Mouse (Mus musculus) embryonic facial prominence, embryonic 14.5 days (tissue): ENCODE measurements around the gene Dhh. TPM values are rescaled to one million over a fixed set of nuclear protein-coding genes. Genes with fewer than 3 reads are reported as not detected.
A peak's percentile ranks its signal among the peaks of the same experiment; 100 is the strongest.

Experiments used
- ATAC-seq: fragments of 200-750 bp; cut with Nextera tagmentation; 2 replicates; pipeline ENCODE4 v1.8.0; 2017; ENCODE audit warnings: low read depth, moderate number of reproducible peaks, moderate TSS enrichment
- DNase-seq: peaks from one replicate; pipeline ENCODE4 v3.0.0-alpha.2; 2015; ENCODE audit warnings: low spot score
- H3K27ac ChIP-seq: fragments of 300-500 bp; sonication (generic); replicated peaks from 2 replicates; pipeline ENCODE4 v1.5.1; 2014; ENCODE audit warnings: low read depth, mild to moderate bottlenecking, low read length, moderate library complexity
- H3K27me3 ChIP-seq: fragments of 300-500 bp; sonication (generic); replicated peaks from 2 replicates; pipeline ENCODE4 v1.6.1; 2014; ENCODE audit warnings: low read length; ENCODE audit not compliant: control insufficient read depth, insufficient read depth
- H3K36me3 ChIP-seq: fragments of 300-500 bp; sonication (generic); 2 replicates; pipeline ENCODE4 v1.6.1; 2014; ENCODE audit warnings: low read length, mixed read lengths; ENCODE audit not compliant: control insufficient read depth, insufficient read depth
- H3K4me1 ChIP-seq: fragments of 300-500 bp; sonication (generic); 2 replicates; pipeline ENCODE4 v1.6.1; 2014; ENCODE audit warnings: antibody characterized with exemption, low read length; ENCODE audit not compliant: control insufficient read depth, insufficient read depth
- H3K4me2 ChIP-seq: fragments of 300-500 bp; sonication (generic); 2 replicates; pipeline ENCODE4 v1.6.1; 2014; ENCODE audit warnings: low read depth, mild to moderate bottlenecking, low read length, moderate library complexity, mixed read lengths
- H3K4me3 ChIP-seq: fragments of 300-500 bp; sonication (generic); 2 replicates; pipeline ENCODE4 v1.5.1; 2014; ENCODE audit warnings: low read depth, mild to moderate bottlenecking, low read length
- H3K9ac ChIP-seq: fragments of 300-500 bp; sonication (generic); 2 replicates; pipeline ENCODE4 v1.6.1; 2014; ENCODE audit warnings: low read depth, mild to moderate bottlenecking, low read length, moderate library complexity, mixed read lengths
- H3K9me3 ChIP-seq: fragments of 300-500 bp; sonication (generic); 2 replicates; pipeline ENCODE4 v1.6.1; 2016; ENCODE audit warnings: low read length; ENCODE audit not compliant: control insufficient read depth
- WGBS: fragments of 180-500 bp; shearing (Covaris S2); extraction: QIAGEN DNeasy Blood & Tissue Kit; methylation state at CpG from one replicate; pipeline ENCODE4 v1.1.7; 2014; 5-methylcytosine and 5-hydroxymethylcytosine counted together
- polyA plus RNA-seq: library from polyadenylated mRNA; unstranded; fragments of >200 nt; fragmentation: Nextera tagmentation; extraction: Ambion mirVana; gene quantifications from 2 replicates; pipeline ENCODE4 v1.2.1, GENCODE M21; 2014

Dhh gene
- polyA plus RNA-seq, 1 experiment from 2014 or later = 3.1 TPM

DNA sequence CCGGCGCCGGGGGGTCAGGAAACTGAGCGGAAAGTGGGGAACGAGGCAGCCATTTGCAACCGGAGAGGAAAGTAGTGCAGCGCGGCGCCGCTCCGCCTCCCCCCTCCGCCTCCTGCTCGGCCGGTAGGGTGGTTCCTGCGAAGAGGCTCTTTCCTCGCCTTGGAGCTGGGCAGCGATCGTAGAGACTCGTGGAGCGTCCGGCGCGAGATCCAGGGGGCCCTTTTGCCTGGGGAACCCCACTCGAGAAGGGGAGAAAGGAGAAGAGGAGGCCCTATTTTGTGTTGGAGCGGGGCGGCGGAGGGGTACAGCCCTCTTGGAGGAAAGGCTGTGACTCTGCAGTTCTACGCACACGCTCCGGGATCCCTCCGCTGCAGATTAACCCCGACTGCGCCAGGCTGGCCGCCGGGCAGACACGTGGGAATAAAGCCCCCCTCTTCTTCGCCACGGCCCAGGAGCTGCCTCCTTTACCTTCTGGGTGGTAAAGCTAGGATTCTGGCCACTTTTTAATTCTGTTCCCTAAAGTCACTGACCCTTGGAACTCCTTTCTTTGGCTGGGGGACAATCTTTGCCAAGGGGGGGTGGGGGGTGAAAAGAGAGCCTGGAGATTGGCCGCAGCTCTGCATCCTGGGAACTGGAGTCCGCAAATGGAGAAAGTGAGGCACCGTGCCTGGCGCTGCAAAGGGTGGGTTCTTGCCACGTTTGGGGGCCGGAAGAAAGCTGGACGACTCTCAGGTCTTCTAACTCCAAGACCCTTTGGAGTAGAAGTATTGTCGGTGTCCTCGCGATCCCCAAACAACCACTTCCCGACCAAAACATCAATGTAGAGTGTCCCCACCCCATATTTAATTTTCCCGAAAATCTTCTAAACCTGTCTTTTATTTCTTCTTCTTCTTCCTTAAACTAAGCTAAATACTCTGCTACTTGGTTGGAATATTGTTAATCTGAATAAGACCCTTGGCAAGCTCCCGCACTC, 26.1 kb downstream of the Dhh start:
- H3K9ac ChIP-seq = peak overlapping the region; percentile 96
- WGBS = under 1% methylated on average over 49 of the region's 51 CpGs
- H3K36me3 ChIP-seq = no peaks in the 10 kb centered on the region
- H3K4me3 ChIP-seq = peak overlapping the region; percentile 96
- ATAC-seq (peak; percentile 87), DNase-seq (peak; percentile 99)
- peaks cover 21% of the 10 kb centered on the region for H3K4me1 ChIP-seq
- no peaks in the 10 kb centered on the region for H3K9me3 ChIP-seq
- H3K27me3 ChIP-seq = no peaks in the 10 kb centered on the region
- H3K4me2 ChIP-seq = peak overlapping the region; percentile 98
- peak overlapping the region; percentile 99 for H3K27ac ChIP-seq

DNA sequence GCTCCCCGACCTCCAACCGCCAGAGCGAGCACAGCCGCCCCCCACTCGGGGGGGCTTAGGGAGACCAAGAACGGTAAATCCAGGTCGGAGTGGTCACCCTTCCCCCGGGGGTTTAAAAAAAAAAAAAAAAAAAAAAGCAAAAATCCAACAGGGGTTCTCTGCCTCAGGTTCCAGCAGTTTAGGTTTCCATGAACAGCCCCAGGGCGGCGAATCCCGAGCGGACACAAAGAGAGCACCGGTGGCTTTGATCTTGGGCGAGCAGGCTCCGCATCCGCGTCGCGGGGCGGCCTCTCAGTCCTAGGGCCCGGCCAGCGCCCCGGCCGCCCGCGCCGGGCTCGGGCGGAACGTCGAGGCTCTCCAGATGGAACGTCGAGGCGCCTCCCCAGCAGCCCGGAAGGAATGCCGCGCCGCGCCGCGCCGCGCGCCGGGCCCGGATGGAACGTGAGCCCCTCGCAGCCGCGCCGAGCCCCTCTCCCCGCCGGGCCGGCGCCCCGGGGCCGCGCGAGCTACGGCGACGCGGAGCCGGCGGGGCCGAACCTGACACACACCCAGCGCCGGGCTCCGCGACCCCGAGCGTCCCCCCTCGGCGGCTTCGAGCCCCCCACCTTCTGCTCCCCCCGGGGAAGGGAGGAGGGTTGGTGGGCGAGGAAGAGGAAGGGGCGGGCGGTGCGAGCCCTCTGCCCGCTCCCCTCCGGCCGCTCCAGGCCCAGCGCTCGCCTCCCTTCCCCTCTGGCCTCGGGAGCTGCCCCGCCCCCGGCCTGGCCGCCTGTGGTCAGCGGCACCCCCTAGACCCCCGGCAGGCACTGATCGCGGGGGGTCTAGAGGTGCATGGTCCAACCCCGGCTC, 27.0 kb downstream of the Dhh start, which contains the start of gene Kmt2d:
Gene Kmt2d (minus strand): TSS at position 135 of the 846 bp plus-strand sequence.
- Histone ChIP-seq H3K4me1 (peaks cover 21% of the 10 kb centered on the region), H3K4me3 (peak within 1 kb of the TSS; percentile 96), H3K36me3 (peaks cover 4% of the 10 kb centered on the region), H3K9me3 (no peaks in the 10 kb centered on the region), H3K9ac (peak within 1 kb of the TSS; percentile 96), H3K4me2 (peak within 1 kb of the TSS; percentile 98), H3K27me3 (no peaks in the 10 kb centered on the region), H3K27ac (peak within 1 kb of the TSS; percentile 99)
- 0% methylated on average over 13 of the region's 94 CpGs for WGBS
- peak; percentile 71 for DNase-seq
- peak; percentile 53 for ATAC-seq

DNA sequence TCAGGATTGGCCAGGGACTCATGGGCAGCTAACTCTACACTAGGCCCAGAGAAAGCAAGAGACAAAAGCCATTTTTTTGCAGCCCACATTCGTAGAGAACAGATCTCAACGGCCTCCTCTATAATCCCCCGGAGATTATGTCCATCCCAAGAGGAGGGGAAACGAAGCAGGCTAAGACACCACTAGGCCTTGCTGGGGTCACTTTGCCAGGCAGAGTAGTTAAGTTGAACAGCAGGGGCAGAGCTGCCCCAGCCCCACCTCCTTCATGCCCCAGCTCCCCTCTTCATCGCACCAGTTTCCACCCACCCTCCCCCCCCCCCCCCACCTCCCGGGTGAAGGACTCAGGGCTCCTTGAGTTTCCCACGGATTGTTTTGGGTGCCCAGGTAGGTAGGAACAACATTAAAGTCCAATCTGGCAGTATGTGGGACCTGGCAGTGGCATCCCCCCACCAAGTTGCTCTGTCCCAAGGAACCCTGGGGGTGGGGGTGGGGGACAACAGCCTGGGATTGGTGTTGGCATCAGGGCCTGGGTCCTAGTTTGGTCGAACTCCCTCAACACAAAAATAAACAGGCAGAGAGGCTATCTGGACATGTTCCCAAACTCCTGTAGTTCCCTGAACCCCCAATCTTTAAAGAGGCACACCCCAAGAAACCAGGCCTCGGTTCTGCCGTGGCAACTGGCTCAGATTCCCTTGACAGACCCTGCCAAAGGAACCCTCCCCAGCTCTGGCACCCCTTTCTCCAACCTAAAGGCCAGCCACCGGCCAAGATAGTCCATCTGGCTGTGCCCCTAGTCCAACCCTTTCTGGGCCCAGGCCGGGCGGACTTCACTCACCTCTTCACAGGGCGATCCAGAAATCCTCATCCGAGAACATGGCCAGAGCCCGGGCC, 27.9 kb downstream of the Dhh start:
- Histone ChIP-seq H3K4me2 (peak overlapping the region; percentile 98), H3K9me3 (no peaks in the 10 kb centered on the region), H3K27me3 (no peaks in the 10 kb centered on the region), H3K27ac (peak overlapping the region; percentile 99), H3K36me3 (peaks cover 13% of the 10 kb centered on the region), H3K4me1 (peaks cover 21% of the 10 kb centered on the region), H3K4me3 (peak overlapping the region; percentile 96), H3K9ac (peak overlapping the region; percentile 96)
- ATAC-seq (no peak), DNase-seq (no peak)
- under 1% methylated on average over 13 of the region's 16 CpGs for WGBS

DNA sequence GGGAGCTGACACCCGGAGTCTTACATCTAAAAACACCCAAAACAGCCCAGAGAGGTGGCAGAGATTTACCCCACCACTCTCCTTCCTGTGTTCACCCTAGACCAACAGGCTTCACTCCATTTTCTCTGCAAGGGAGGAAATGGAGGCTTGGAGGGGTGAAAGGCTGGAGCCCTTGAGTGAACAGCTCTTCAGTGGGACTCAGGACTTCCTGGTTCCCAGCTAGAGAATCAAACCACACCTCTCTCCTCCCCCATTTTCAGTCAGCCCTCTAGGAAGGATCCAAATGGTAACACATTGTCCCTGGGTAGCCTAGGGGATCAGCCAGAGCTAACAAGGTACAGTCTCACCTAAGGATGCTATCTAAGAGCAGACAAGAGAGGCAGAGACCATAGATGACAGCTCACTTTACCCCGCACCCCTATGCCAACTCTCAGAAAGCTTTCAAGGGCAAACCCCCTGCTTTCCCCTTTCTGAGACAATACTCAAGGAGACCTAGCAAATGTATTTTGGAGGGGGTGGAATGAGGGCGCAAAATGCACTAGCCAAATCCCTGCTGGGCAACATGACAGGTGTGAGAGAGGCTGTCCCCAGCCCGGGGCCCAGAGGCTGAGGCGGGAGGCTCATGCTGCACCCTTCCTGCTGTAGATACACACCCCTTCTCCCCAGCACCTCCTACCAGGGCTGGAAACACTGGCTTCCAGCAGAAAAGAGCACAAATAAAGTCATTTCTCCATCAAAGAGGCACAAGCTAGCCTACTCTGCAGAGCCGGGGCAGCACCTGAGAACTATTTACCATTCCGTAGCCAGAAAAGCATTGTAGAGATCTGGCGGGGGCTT, 28.8 kb downstream of the Dhh start:
- H3K27ac ChIP-seq = no peak overlapping the region
- peak overlapping the region; percentile 96 for H3K4me3 ChIP-seq
- H3K9me3 ChIP-seq = no peaks in the 10 kb centered on the region
- H3K9ac ChIP-seq = peak overlapping the region; percentile 96
- peaks cover 21% of the 10 kb centered on the region for H3K4me1 ChIP-seq
- ATAC-seq = no peak
- 9% methylated on average over 8 of the region's 8 CpGs for WGBS
- H3K36me3 ChIP-seq = peaks cover 22% of the 10 kb centered on the region
- DNase-seq = no peak
- no peaks in the 10 kb centered on the region for H3K27me3 ChIP-seq
- H3K4me2 ChIP-seq = peak overlapping the region; percentile 98

DNA sequence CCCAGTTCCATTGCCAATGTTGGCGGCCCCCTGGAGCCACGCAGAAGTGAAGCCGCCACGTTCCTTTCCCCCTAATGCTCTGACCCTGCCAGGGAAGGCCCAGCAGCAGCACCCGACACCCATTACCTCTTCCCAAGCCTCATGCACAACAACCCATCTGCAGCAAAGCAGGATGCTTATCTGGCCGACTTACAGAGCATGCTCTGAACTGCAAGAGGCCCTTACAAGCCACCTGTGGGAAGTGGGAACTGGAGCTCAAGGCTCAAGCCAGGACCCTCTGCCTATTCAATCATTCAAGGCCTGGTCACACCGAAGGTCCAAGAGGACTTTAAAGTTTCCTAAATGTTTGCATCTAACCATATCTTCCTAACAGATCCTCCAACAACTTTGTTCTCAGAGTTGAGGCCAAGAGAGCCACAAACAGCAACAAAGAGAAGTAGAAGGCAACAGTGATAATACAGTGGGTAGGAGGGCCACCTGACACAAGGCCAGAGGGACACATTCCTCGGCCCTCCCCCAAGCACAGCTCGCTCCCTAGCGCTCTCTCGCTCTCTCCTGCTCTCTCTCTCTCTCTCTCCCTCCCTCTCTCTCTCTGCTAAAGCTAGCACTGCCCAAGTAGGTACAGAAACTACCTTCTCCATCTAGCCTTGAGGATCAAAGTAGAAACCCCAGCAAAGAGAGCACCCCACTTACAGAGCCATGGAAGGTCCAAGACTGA, 29.8 kb downstream of the Dhh start:
- Histone ChIP-seq H3K27ac (peak overlapping the region; percentile 24; the same call in 1 of the 2 replicates), H3K4me3 (peak overlapping the region; percentile 96)
- WGBS = 34% methylated on average over 11 of the region's 11 CpGs

DNA sequence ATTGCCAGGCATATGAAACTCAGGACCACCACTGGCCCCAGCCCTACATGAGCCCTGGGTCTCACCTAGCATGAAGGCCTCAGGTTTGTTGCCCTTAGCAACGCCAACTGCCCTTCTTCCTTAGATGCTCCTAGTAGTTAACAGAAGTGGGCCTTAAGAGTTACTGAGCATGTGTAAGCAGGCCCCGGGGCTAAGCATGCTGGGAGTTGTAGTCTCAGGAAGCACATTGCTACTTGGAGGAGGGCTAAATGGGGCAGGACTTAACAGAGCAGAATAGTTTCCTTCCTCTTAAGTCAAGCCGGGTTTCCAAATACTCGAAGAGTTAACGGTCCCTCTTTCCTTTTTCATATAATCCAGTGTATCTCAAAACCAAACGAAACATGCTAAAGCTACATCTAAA, 31.0 kb downstream of the Dhh start:
- Histone ChIP-seq H3K4me1 (peaks cover 21% of the 10 kb centered on the region), H3K4me2 (peak overlapping the region; percentile 98), H3K9ac (0 out of 2 replicates have a peak overlapping the region, but pooled peaks have one; percentile 9), H3K4me3 (peak overlapping the region; percentile 96; the same call in 1 of the 2 replicates), H3K27ac (no peak overlapping the region), H3K27me3 (no peaks in the 10 kb centered on the region), H3K9me3 (no peaks in the 10 kb centered on the region), H3K36me3 (peaks cover 44% of the 10 kb centered on the region)
- WGBS = 53% methylated on average over 6 of the region's 6 CpGs
- DNase-seq (peak; percentile 78), ATAC-seq (no peak)

More for the DNA sequence above, 29.8 kb downstream of the Dhh start:
- H3K4me1 ChIP-seq = peaks cover 21% of the 10 kb centered on the region
- H3K27me3 ChIP-seq = no peaks in the 10 kb centered on the region
- DNase-seq (no peak), ATAC-seq (no peak)
- H3K9me3 ChIP-seq = no peaks in the 10 kb centered on the region
- H3K36me3 ChIP-seq = peaks cover 32% of the 10 kb centered on the region
- peak overlapping the region; percentile 98 for H3K4me2 ChIP-seq
- H3K9ac ChIP-seq = peak overlapping the region; percentile 96

DNA sequence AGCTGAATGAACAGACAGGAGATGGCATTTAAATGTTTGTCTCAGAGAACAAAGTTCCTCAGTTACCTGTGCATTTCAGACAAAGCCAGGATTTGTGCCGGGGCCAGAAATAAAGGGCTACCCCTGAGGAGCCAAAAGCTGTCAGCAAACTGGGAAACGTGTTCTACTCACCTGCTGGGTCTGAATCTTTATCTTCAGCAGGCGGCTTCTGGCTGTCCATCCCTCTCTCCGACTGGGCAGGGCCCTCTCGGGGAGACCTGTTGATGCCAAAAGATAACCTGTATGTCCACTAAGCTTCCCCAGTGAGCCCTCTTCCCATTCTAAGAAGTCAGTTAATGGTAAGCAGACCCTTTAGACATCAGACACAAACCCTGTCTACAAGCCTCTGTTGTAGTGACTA, 31.8 kb downstream of the Dhh start:
- Histone ChIP-seq H3K9me3 (no peaks in the 10 kb centered on the region), H3K36me3 (peaks cover 52% of the 10 kb centered on the region), H3K27ac (no peak overlapping the region), H3K27me3 (no peaks in the 10 kb centered on the region), H3K4me1 (peaks cover 21% of the 10 kb centered on the region), H3K4me2 (no peak overlapping the region), H3K4me3 (no peak overlapping the region), H3K9ac (no peak overlapping the region)
- DNase-seq (no peak), ATAC-seq (no peak)
- 85% methylated on average over 5 of the region's 5 CpGs for WGBS
